Mouse (Mus musculus) cerebellum, adult 9-10 months (tissue): ENCODE measurements at regions not wholly inside any gene's neighbourhood (a gene's known extent, or its start where the extent isn't known, plus 50 kb on each side); places are given as distances from the start of the nearest gene placed in this dataset.

ENCODE experiments used
- DNase-seq: peaks from one replicate; pipeline ENCODE4 v3.0.0; 2022

DNA sequence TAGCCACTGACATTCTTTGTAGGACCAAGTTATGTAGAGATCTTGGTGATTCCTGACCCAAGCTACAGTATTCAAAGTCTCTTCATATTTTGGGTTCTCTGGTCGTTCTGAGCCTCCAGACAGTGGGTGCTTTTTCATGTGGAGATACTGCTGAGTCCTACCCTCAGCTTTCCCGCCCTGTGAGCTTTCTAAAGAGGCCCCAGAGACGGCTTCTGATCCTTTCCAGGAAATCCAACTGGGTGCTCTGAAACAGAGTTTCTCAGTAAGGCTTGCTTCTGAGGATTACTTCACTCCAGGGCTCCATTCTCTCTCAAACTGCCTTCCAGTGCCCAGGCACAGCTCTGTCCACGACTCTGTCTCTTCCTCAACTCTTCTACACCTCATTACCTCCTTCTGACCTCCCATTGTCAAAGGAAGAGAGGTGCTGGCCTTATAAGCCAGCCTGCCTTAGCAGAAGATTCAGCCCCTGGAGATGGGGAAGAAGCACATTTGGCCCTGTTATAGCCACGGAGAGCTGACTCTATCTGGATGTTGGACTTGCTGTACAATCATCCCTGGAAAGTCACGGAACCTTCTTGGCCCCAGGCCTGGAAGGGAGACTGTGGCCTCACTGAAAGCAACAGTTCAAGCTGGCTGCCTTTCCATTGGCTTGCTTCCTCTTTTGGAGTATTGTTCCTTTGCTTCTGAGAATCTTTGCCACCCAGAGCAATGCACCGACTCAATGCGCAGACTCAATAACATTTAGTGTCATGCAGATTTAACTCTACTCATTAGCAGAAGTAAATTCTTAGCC, 1306.9 kb upstream of the A1bg start:
- peak; percentile 3 for DNase-seq

DNA sequence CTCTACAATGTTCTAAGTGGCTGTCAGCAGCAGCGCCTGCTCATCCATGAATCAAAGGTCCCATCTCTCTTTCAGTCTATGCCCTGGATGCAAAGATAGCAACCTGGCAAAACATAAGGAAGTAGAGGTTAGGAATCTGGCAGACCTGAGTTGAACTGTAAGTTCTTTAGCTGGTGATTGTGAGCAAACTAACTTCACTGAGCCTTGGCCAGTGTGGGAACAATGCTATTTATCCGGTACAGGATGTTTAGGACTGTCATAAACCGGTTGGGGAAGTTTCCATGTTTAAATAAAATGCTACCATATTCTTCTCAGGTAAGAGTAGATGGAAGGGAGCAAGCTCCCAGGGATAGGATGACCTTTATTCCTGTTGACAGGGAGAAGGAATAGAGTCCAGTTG, 1306.2 kb upstream of the A1bg start:
- DNase-seq, result no peak

DNA sequence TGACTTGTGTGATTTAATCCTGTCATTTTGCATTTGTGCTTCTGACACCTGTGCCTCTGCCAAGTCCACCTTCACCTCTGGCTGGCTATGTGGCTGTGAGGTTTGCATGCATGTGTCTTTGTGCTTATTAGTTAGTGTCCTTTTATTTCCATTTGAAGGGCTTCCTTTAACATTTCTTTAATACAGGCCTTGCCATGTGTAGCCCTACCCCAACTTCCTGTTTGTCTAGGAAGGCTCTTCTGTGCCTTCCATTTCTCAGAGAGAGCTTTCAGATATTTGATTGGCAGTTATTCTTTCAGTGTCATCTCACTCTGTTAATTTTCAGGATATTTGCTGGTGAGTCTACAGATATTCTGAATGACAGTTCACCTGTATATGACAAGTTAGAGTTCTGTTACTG, 1302.0 kb upstream of the A1bg start:
- no peak for DNase-seq

DNA sequence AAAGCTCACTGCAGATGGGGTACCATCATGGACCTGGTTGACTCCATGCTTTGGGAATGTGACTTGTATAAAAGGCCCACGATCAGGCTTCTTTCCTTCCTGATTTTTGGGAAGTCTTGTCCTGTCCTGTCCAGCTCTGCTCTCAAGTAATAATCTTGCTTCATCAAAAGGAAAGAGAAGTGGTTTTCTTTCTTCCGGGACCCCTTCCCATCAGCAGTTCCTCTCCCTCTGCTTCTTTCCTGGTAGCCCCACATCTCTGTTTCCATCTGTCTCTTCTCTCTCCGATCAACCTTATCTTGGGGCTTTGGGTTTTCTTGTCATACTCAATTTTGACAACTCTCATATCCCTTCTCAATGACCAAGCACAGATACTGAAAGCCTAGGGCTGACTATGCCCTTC, 1301.4 kb upstream of the A1bg start:
- DNase-seq, result no peak

DNA sequence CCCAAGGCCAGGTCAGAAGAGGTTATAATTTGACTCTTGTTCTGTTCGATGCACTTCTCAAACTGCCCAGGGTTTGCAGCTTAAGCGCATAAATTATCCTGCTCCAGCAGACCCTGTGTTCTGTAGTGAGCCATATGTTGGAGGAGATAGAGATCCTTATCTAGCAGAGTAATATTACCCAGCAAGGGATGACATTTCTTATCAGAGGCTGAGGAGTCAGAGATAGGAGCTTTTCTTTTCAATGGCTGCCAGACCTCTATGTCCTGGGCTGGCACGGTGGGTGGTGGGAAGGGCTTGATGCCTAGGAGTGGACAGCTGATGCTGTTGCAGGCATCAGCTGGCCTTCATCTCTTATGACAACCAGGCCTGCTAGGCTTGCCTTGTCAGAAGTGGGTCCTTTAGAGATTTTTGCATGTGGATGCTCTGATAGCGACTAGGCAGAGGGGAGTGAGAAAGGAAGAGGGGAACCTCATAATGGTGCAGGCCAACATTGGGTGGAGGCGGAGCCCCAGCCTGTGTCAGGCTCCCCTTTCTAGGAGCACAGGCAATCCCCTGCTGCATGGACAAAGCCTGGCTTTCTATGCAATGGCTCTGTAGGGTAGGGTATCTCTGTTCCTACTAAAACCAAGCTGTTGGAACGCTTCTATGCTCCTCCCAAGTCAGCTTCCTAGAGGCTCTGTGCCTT, 1300.5 kb upstream of the A1bg start:
- DNase-seq, result no peak

DNA sequence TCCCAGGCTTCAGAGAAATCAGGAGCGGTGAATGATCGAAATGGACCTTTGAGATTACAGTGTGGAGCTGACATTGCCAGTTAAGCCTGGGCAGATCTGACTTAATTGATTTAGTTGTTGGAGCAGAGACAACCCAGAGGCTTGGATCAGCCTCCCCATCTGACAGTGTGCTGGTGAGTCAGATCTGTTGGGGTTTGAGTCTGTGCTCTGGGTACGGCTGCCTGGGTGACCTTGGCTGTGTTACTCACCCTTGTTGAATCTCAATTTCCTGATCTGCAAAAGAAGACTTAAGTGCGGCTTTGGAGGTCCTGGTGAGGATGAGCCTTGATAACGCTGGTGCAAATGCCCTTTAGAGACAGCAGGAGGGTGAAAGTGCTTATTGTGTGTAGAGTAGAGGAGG, 1299.9 kb upstream of the A1bg start:
- no peak for DNase-seq

DNA sequence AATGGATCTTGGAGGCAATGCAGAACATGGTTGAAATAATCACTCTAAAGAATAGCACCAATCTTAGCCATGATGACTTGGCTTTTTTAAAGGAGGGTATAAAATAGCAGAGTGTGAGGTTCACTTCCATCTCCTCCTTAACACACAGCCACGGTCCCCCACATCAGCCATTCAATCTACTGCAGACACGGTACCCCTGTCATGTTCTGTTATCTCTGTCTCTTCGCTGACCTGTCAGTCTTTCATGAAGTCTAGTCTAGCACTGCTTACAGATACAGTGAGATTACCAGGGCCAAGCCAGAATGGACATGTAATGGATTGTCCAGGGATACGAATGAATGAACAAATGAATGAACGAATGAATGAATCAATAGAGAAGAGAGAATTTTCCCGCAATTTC, 1299.4 kb upstream of the A1bg start:
- DNase-seq, result no peak

DNA sequence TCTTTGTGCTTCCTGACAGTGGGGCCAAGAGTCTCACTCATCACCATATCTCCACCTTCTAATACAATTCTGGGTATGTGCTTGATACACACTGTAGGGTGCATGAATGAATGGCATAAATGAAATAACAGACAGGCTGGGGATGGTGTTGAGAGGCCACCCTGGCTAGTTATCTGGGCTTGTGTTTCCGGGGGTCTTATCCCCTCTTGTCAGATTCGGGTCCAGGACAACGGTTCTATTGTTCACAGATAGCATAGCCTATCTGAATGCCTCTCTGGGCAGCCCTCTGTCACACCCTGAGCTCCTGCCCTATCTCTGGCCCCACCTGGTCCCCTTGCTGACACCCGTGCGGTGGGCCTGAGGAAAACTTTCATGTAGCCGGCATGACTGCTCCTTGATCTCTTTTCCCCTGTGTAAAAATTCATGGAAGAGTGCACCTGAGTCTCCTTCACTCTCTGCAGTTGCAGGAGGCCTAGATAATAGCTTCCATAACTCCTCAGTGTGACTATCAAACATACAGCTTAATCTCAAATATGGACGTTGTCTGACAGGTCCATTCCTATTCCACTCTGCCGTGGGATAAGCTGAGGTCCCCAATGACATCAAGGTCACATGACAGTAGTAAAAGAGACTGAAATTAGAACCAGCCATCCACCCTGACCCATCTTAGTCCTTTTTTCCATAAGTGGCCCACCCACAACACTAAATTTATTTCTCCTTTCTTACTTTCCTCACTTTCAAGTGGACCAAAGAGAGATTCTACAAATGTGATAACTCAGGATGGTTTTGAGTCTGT, 1298.4 kb upstream of the A1bg start:
- no peak for DNase-seq

DNA sequence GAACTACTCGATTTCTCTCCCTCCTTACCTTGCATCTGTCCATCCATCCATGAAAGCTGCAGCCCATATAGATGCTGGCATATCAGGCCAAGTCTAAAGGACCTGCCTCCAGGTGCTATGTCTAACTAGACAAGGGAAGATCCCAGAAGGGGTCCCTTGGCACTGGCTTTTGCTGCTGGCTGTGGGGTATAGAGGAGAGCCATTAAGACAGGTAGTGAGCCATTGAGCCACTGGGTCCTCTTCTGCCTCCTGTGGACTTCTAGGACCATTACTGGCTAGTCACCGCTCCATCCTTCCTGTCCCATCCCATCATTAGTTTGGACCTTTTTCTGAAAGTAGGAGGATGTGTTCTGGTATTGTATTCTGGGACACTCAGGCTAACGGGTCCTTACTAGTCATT, 1297.8 kb upstream of the A1bg start:
- no peak for DNase-seq

DNA sequence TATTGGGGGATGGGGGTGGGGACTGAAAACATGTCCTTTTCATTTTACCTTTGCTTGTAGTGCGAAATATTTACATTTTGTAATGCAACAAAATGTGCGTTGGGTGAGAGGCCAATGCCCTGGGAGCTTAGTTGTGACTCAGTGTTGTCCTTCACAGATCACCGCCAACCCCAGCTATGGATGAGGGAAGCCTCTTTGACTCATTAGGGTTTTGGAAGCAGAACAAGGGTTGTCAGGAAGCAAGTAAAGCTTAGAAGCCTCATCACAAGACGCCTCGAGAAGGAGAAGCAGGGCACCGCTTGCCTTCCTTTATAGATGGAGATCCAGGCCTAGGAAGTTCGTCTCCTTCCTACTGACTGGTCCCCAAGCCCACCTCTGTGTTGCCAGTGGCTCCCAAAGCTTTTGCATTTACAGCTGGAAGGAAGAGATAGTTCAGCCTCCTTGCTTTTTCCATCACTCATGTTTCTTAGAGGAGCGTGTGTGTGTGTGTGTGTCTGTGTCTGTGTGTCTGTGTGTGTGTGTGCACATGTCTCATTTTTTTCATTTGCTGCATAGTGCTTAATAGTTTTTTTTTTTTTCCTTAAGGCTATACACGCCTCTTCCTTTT, 1297.2 kb upstream of the A1bg start:
- DNase-seq, result no peak

DNA sequence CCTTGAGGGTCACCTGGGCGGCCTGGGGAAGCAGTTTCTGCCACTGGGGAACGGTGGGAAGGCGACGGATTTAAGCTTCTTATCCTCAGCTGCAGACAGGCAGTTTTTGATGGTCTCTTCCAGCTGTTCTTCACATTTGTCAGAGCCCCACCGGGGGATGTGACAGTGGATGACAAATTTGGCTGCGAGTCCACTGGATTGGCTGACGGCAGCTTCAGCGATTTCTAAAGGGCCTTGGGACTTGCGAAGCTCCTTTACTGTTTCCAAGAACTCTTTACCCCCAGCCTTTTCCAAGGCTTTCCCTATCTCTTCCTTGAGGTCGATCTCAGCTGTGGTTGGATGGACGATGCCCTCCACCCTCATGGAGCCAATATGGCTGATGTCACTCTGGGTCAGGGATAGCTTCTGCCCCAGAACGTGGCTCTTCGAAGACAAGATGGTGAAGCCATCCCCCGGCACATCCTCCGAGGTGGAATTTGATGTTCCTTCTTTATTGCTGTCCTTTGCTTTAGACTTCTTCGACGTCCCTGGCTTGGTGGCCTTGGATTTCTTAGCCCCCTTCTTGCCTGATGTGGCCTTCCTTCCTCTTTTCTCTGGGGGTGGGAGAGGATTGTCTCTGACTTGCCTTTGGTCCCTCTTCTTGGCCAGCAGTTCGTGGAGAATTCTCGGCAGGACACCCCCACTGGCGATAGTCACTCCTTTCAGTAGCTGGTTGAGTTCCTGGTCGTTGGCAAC, 1295.7 kb upstream of the A1bg start:
- no peak for DNase-seq

DNA sequence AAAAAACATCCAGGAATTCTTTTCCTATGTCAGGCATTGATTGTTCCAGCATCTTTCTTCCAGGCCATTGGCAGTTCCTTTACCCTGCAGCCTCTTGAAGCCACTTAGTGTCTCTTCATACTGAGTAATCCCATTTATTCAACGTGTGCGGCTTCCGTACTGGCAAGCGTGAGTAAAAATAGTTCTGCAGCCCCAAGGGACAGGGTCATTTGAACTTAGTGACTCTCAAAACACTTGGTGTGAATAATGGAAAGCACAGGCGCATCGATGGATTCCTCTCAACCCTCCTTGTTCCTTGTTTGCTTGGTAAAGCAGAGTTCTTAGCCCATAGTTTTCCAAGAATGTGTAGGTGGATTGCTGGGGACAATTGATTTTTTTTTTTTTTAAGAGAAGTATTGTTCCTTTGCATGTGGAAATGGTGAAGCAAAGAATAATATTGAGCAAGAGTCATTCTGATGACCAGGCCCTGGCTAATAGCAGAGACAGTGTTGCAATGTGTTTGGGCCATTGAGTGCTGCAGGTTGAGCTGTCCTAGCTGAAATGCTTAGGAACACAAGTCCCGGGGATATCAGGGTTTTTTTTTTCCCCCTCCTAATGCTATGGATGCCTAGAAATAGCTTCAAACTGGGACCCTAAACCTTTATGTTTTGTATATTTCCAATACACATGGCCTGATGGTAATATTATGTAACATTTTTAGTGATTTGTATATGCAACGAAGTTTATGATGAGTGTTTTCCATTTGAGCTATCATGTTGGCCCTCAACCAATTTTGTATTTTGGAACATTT, 1294.1 kb upstream of the A1bg start:
- DNase-seq, result no peak

DNA sequence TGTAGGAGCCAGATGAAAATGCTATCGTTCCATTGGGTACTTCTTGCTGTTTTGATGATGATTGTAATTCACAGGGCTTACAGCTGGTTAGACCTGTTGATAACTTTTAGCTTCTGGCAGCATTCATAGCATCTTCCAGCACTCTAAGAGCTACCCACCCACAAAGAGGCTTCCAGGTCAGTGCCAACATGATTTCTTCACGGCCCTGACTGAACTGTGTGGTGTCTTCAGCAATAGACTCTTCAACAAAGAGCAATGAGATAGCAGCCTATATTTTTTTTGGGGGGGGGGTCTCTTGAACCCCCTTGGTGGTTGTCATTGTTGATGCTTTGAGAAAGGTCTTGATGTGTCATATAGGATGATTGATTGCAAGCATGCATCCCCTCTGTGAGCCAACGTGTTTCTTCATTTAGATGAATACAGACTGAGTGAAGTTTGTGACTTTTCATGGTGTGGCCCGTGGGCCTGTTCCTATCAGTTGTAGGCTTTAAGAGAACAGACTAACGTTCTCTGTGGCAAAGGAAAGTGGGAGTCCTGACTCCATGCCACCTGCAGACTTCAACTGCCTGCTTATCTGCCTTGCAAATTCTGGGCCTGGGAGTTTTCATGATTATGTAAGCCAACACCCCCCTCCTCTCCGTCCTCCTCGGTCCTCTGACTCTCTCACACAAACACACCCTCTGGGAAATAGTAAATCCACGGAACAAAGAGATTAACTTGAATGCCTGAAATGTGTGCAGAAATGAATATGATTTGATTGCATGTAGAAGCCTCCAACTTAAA, 1293.0 kb upstream of the A1bg start:
- no peak for DNase-seq

DNA sequence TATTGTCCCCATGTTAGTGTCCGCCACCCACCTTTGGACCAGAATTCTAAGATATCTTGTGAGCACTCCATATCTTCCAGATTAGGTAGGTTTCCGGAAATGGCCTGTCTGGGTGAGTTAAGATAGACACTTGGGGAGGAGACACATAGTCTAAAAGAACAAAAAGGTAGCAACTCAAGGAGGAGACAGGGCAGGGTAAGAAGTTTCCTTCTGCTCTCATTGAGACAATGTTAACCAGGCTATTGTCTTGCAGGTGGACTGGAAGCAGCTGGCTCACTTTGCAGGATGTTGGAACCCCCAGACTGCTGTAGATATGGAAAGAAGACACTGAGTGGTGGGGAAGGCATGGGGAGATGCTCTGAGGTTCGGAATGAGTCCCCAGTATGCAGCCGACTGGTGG, 1291.5 kb upstream of the A1bg start:
- DNase-seq, result no peak

DNA sequence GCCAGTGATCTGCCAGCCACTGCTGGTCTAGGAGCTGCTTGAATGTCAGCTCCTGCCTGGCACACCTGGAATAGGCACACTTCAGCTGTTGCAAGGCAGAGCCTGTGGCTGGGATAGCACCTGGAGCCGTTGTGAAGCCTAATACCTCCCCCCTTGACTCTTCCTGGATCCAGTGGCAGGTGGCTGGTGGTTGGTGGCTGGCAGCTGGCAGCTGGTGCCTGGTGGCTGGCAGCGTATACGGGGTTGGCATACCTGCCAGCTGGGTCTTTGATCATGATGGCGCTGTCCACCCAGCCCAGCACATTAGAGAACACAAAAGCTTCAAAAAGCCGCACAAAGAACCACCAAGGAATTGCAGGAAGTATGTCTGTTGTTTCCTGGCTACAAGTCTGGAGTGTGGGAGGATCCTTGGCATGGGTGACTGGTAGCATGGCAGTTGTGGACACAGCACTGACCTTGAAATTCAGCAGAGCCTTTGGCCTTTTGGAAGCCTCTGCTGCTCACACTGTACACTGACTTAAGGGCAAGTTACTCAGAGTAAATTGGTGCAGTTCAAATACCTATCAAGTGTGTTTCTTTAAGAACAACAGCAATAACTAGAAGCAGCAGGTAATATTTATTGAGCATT, 1289.6 kb upstream of the A1bg start:
- no peak for DNase-seq

DNA sequence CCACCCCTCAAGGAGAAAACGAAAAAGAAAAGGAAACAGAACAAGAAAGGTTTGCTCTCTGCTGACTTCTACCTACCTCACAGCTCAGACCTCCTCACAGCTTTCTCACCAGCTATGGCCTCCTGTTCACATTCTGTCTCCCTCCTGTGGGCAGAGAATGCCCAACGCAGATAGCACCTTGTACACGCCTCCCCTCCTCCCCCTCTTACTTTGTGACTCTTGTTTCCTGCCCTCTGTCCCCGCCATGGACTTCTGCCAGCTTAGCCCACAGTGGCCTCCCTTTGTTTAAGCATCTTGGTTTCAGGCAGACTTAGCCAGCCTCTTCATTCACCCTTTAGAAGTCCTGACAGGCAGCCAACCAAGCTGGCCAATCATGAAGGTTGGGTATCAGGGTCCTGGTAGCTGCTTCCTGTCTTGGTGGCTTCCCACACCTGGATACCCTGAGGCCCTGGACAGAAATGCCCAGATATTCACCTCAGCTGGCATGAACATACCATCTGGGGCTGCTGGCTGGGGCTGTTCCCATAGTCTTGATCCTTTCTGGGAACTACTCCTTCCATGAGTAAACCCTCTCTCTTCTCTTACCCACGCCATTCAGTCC, 1287.2 kb upstream of the A1bg start:
- DNase-seq, result no peak

DNA sequence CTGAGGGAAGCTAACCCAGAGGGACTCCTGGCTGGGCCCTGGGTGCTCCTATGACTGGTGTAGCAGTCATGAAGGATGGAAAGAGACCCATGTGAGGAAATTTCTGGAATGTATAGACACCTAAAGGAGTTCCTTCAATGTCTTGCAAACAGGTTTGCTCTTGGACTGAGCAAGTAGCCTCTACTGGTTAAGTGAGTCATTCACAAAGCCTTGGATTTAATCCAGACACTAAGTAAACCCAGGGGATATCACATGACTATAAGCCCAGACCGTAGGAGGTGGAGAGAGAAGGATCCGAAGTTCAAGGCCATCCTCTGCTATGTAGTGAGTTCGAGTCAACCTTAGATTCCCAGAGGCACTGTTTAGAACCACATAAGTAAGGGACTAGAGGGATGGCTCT, 1286.5 kb upstream of the A1bg start:
- no peak for DNase-seq

DNA sequence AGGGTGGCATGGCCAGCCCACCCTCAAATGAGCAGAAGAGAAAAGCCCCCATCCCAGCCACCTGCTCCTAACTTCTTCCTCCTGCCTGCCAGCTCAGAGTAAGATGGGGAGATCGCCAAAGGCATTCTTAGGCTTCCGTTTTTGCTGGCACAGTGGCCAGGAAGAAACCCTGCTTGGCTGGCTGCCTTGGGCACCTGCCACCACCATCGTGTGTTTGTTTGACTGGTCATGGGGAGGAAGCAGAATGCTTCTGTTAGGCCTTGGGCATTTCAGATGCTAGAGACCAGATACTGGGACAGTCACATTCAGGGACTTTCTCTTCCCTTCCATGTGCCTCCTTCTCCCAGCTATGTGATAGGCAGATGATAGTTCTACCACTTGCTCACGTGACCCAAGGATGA, 1283.7 kb upstream of the A1bg start:
- DNase-seq, result peak; percentile 49

DNA sequence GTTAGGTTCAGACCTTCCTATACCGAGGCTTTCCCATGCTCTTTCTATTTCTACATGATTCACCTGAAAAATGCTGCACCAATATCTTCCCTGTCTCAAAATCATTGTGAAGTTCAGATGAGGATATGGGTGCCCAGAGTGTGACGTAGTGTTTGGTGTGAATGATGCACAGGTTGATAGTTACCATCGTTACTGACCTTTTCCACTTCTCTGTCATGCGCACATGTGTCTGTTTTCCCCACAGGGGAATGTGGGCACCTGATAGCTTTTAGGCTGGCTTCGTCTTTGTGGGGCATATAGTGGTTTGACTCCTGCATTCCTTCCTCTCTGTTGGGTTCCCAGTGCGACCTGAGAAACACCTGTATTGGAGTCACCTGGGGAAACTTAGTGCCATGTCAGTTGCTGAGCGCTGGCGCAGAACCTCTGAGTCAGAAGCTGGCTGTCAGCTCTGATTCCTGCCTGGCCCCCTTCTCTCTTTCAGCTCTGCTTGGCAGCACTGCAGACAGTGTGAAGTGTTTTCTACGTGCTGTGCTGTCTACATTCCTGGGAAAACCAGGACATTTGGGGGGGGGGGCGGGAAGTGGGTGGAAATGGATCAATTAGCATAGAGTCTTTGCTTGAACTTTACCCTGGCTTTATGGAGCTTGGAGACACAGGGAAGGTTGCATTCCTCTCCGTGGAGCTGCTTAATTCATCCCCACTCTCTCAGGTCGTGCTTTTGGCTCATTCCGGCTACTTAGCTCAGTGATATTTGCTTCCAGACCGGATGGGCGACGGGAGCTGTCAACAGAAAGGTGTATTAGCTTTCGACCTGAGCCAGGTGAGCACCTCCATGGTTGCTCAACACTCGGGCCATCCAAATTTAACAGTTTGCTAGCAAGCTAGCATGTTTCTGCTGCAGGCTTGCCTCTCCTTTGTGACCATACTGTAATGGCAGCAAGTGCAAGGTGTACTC, 1281.4 kb upstream of the A1bg start:
- no peak for DNase-seq
